Mouse (Mus musculus): ENCODE measurements around the gene Oas1d.
"Not testable (repeated sequence)": the region's sequence is repeated elsewhere in the genome, so short reads cannot be mapped to it uniquely, and the experiment has no call there.

Gene Oas1d

GRCm38 (mm10) chr5:120914204-120914603 is at the start of gene Oas1d:
TSS of gene Oas1d (plus strand) at chr5:120914536.
- peak; percentile 31 for DNase-seq (ENCODE audit: low read depth, low spot score)

GRCm38 (mm10) chr5:120865336-120865860 is 48.9 kb upstream of the Oas1d start:
- H3K36me3 ChIP-seq (ENCODE audit: control insufficient read depth, insufficient read depth, low read length, poor library complexity, severe bottlenecking), result no peaks in the 10 kb centered on the region
- H3K27me3 ChIP-seq (ENCODE audit: control insufficient read depth, insufficient read depth, low read length, poor library complexity, severe bottlenecking), result no peaks in the 10 kb centered on the region
- DNase-seq (ENCODE audit: low read depth, low spot score), result peak; percentile 61

More at GRCm38 (mm10) chr5:120914204-120914603, at the start of gene Oas1d:
- H3K27me3 ChIP-seq (ENCODE audit: control insufficient read depth, insufficient read depth, low read length, poor library complexity, severe bottlenecking); H3K36me3 ChIP-seq (ENCODE audit: control insufficient read depth, insufficient read depth, low read length, poor library complexity, severe bottlenecking): not testable (repeated sequence)

- Histone ChIP-seq H3K27me3 (ENCODE audit: control insufficient read depth, insufficient read depth, low read length, poor library complexity, severe bottlenecking) (no peaks in the 10 kb centered on the region), H3K36me3 (ENCODE audit: control insufficient read depth, insufficient read depth, low read length, poor library complexity, severe bottlenecking) (no peaks in the 10 kb centered on the region)
- no peak for DNase-seq (ENCODE audit: low read depth, low spot score)
Measured at GRCm38 (mm10) chr5:120869436-120870015, 44.8 kb upstream of the Oas1d start.

- Histone ChIP-seq H3K27me3 (ENCODE audit: control insufficient read depth, insufficient read depth, low read length, poor library complexity, severe bottlenecking) (no peaks in the 10 kb centered on the region), H3K36me3 (ENCODE audit: control insufficient read depth, insufficient read depth, low read length, poor library complexity, severe bottlenecking) (no peaks in the 10 kb centered on the region)
- DNase-seq (ENCODE audit: low read depth, low spot score), result no peak
Measured at GRCm38 (mm10) chr5:120870081-120870480, 44.3 kb upstream of the Oas1d start.

DNA sequence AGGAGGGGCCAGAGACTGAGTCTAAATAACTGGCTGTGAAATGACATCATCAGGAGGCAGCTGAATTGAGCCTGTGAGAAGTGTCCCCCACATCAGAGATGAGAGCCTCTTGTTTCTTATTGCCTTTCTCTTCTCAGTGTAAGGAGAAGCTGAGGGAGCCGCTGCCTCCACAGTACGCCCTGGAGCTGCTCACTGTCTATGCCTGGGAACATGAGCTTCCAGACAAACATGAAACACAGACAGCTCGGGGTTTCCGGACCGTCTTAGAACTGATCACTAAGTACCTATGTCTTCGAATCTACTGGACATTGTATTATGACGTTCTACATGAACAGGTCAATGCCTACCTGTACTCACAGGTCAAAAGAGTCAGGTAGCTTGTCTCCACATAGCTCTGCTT is 43.6 kb upstream of the Oas1d start:
- no peaks in the 10 kb centered on the region for H3K36me3 ChIP-seq (ENCODE audit: control insufficient read depth, insufficient read depth, low read length, poor library complexity, severe bottlenecking)
- no peak for DNase-seq (ENCODE audit: low read depth, low spot score)
- no peaks in the 10 kb centered on the region for H3K27me3 ChIP-seq (ENCODE audit: control insufficient read depth, insufficient read depth, low read length, poor library complexity, severe bottlenecking)

GRCm38 (mm10) chr5:120871469-120871868 is 42.9 kb upstream of the Oas1d start:
- no peaks in the 10 kb centered on the region for H3K36me3 ChIP-seq (ENCODE audit: control insufficient read depth, insufficient read depth, low read length, poor library complexity, severe bottlenecking)
- no peak for DNase-seq (ENCODE audit: low read depth, low spot score)
- H3K27me3 ChIP-seq (ENCODE audit: control insufficient read depth, insufficient read depth, low read length, poor library complexity, severe bottlenecking), result no peaks in the 10 kb centered on the region

GRCm38 (mm10) chr5:120876839-120877238 is 37.5 kb upstream of the Oas1d start:
- not testable (repeated sequence) for DNase-seq (ENCODE audit: low read depth, low spot score); H3K27me3 ChIP-seq (ENCODE audit: control insufficient read depth, insufficient read depth, low read length, poor library complexity, severe bottlenecking); H3K36me3 ChIP-seq (ENCODE audit: control insufficient read depth, insufficient read depth, low read length, poor library complexity, severe bottlenecking)

GRCm38 (mm10) chr5:120877407-120877806 is 36.9 kb upstream of the Oas1d start:
- not testable (repeated sequence) for H3K27me3 ChIP-seq (ENCODE audit: control insufficient read depth, insufficient read depth, low read length, poor library complexity, severe bottlenecking); DNase-seq (ENCODE audit: low read depth, low spot score); H3K36me3 ChIP-seq (ENCODE audit: control insufficient read depth, insufficient read depth, low read length, poor library complexity, severe bottlenecking)

DNA sequence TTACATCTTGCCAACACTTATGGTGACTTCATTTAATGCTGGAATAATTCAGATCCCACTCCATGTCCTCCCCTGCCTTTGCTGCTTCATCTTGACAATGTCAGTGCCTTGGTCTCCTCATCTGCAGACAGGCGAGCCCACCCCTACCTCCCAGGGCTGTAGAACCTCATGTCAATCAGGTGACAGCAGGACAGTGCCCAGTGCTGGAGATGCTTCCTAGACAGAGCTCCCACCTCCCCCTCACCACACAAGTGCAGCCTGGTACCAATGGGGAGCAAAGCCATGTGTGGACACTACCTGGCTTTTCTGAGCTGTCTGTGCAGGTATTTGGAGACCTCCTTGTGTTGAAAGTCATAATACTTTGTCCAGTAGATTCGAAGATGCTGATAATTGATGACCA is 35.5 kb upstream of the Oas1d start:
- not testable (repeated sequence) for DNase-seq (ENCODE audit: low read depth, low spot score); H3K27me3 ChIP-seq (ENCODE audit: control insufficient read depth, insufficient read depth, low read length, poor library complexity, severe bottlenecking); H3K36me3 ChIP-seq (ENCODE audit: control insufficient read depth, insufficient read depth, low read length, poor library complexity, severe bottlenecking)

- not testable (repeated sequence) for DNase-seq (ENCODE audit: low read depth, low spot score); H3K36me3 ChIP-seq (ENCODE audit: control insufficient read depth, insufficient read depth, low read length, poor library complexity, severe bottlenecking); H3K27me3 ChIP-seq (ENCODE audit: control insufficient read depth, insufficient read depth, low read length, poor library complexity, severe bottlenecking)
Measured at GRCm38 (mm10) chr5:120881681-120882080, 32.7 kb upstream of the Oas1d start.

GRCm38 (mm10) chr5:120887413-120887812 is 26.9 kb upstream of the Oas1d start, which contains the start of gene Oas1g:
TSS of gene Oas1g (minus strand) at chr5:120887613.
- not testable (repeated sequence) for H3K27me3 ChIP-seq (ENCODE audit: control insufficient read depth, insufficient read depth, low read length, poor library complexity, severe bottlenecking); H3K36me3 ChIP-seq (ENCODE audit: control insufficient read depth, insufficient read depth, low read length, poor library complexity, severe bottlenecking); DNase-seq (ENCODE audit: low read depth, low spot score)

DNA sequence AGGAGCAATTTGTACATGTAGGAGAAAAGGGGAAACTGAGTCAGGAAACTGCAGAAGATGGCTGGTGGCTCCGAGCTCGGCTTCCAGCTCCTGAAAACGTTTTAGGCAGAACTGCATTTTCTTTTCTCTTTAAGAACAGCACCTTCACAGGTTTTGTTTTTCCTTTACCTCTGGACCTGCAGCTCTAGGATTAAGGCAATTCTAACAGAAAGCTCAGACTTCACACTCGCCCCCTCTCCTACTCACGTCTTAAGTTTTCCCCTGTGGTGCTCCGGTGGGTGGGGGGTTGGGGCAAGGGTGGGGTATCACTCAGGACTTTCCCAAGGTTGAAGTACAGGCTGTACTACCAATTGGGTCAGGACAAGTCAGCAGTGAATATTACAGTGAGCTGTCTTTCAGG is 26.5 kb upstream of the Oas1d start:
- H3K36me3 ChIP-seq (ENCODE audit: control insufficient read depth, insufficient read depth, low read length, poor library complexity, severe bottlenecking), result no peaks in the 10 kb centered on the region
- DNase-seq (ENCODE audit: low read depth, low spot score), result no peak
- no peaks in the 10 kb centered on the region for H3K27me3 ChIP-seq (ENCODE audit: control insufficient read depth, insufficient read depth, low read length, poor library complexity, severe bottlenecking)

DNA sequence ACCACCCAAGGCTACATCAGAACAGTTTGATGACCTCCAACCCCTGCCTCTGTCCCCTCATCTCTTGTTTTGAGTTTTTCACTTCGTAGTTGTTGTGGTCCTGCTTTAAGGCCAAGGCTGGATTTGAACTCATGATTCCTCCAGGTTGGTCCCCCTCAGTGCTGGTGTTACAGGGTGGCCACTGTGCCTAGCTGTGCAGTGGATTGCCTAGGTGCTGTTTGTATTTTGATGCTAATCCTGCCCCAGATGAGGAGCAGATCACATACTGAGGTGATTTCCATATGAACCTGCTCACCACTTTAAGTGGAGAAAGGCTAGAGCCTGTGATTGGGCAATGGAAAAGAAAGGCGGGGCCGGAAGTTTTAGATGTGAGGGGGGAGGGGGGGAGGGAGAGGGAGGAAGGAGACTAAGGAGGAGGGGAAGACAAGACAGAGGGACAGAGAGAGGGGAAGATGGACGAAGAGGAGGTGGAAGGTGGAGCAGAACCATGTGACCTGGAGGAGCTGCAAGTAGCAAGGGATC is 26.0 kb upstream of the Oas1d start:
- H3K27me3 ChIP-seq (ENCODE audit: control insufficient read depth, insufficient read depth, low read length, poor library complexity, severe bottlenecking); H3K36me3 ChIP-seq (ENCODE audit: control insufficient read depth, insufficient read depth, low read length, poor library complexity, severe bottlenecking); DNase-seq (ENCODE audit: low read depth, low spot score): not testable (repeated sequence)

DNA sequence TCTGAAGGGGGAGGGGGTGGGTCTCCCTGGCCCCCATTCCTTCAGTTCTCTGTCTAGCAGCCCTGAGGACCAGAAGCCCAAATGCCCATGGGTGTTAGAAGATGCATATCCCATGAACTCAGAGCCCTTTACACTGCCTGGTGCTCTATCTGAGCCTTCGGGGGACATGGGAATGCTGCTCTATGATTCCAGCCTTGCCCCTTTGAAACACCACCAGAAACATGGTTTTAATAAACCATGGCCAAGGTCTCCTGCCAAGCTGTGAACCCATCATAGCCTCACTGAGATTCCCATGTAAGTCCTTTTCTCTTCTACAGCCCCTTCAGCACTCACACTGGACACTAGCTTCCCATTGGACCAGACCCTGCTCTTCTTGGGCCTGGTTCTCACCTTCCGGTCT is 24.3 kb upstream of the Oas1d start:
- H3K36me3 ChIP-seq (ENCODE audit: control insufficient read depth, insufficient read depth, low read length, poor library complexity, severe bottlenecking), result no peaks in the 10 kb centered on the region
- H3K27me3 ChIP-seq (ENCODE audit: control insufficient read depth, insufficient read depth, low read length, poor library complexity, severe bottlenecking), result no peaks in the 10 kb centered on the region
- no peak for DNase-seq (ENCODE audit: low read depth, low spot score)

GRCm38 (mm10) chr5:120890991-120891390 is 23.3 kb upstream of the Oas1d start:
- no peaks in the 10 kb centered on the region for H3K27me3 ChIP-seq (ENCODE audit: control insufficient read depth, insufficient read depth, low read length, poor library complexity, severe bottlenecking)
- no peak for DNase-seq (ENCODE audit: low read depth, low spot score)
- H3K36me3 ChIP-seq (ENCODE audit: control insufficient read depth, insufficient read depth, low read length, poor library complexity, severe bottlenecking), result no peaks in the 10 kb centered on the region

Data from splenic B cell, adult 2 months (primary cell).